Mouse (Mus musculus): Measurements from ENCODE around the gene Adamtsl4. TPM values are rescaled to one million over a fixed set of nuclear protein-coding genes. Genes with fewer than 3 reads are reported as not detected.

Gene Adamtsl4
- polyA plus RNA-seq, 1 experiment from 2014 or later: 0.74 TPM

DNA sequence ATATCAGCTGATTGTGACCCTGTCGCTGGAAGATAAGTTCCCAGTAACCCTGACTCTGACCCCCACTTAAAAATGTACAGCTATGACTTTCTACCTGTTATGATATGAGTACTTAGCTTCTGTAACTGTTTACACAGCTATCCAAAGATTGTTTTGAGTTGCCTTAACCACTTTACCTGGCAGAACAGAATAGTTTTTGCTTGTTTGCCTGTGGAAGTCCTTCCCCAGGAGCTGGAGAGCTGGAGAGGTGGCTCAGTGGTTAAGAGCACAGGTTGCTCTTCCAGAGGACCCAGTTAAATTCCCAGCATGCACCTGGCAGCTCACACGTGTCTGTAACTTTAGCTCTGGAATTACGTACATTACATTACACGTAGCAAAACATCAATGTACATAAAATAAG, 16.9 kb upstream of the Adamtsl4 start:
- no peaks in the 10 kb centered on the region for H3K27me3 ChIP-seq (ENCODE audit: control insufficient read depth, insufficient read depth, low read depth, low read length)
- no peaks in the 10 kb centered on the region for H3K9me3 ChIP-seq (replicated peaks; ENCODE audit: control insufficient read depth, low read length)
- peaks cover 6% of the 10 kb centered on the region for H3K4me1 ChIP-seq (ENCODE audit: control insufficient read depth, low read depth, low read length)
- H3K9ac ChIP-seq (ENCODE audit: low read depth, low read length): no peak overlapping the region
- no peak overlapping the region for H3K4me2 ChIP-seq (ENCODE audit: low read depth, low read length)
- H3K4me3 ChIP-seq (ENCODE audit: low read depth, low read length): no peak overlapping the region
- WGBS (ENCODE audit: insufficient replicate concordance): 67% methylated on average over 4 of the region's 4 CpGs
- ATAC-seq (ENCODE audit: low read depth): no peak
- no peaks in the 10 kb centered on the region for H3K36me3 ChIP-seq (ENCODE audit: control insufficient read depth, insufficient read depth)
- H3K27ac ChIP-seq (ENCODE audit: low read length): no peak overlapping the region

DNA sequence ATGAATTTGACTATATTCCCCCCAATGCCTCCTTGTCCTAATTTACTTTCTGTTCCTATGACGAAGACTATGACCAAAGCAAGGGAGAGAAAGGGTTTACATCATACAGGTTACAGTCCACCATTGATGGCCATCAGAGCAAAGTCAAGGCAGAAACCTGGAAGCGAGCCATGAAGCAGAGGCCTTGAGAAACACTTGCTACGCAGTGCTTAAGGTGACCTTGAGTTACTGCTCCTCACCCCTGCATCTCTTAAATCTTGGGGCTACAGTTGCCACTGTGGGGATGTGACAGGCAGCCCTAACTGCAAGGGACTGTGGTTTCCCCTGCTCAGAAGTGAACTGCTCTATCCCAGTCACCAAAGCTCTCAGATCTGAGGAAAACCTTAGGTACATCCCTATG, 15.6 kb upstream of the Adamtsl4 start:
- H3K36me3 ChIP-seq (ENCODE audit: control insufficient read depth, insufficient read depth): no peaks in the 10 kb centered on the region
- H3K4me1 ChIP-seq (ENCODE audit: control insufficient read depth, low read depth, low read length): peaks cover 6% of the 10 kb centered on the region
- H3K4me2 ChIP-seq (ENCODE audit: low read depth, low read length): no peak overlapping the region
- 73% methylated on average over 3 of the region's 3 CpGs for WGBS (ENCODE audit: insufficient replicate concordance)
- H3K27ac ChIP-seq (ENCODE audit: low read length): no peak overlapping the region
- no peak for ATAC-seq (ENCODE audit: low read depth)
- no peak overlapping the region for H3K9ac ChIP-seq (ENCODE audit: low read depth, low read length)
- no peak overlapping the region for H3K4me3 ChIP-seq (ENCODE audit: low read depth, low read length)
- no peaks in the 10 kb centered on the region for H3K9me3 ChIP-seq (replicated peaks; ENCODE audit: control insufficient read depth, low read length)
- no peaks in the 10 kb centered on the region for H3K27me3 ChIP-seq (ENCODE audit: control insufficient read depth, insufficient read depth, low read depth, low read length)

DNA sequence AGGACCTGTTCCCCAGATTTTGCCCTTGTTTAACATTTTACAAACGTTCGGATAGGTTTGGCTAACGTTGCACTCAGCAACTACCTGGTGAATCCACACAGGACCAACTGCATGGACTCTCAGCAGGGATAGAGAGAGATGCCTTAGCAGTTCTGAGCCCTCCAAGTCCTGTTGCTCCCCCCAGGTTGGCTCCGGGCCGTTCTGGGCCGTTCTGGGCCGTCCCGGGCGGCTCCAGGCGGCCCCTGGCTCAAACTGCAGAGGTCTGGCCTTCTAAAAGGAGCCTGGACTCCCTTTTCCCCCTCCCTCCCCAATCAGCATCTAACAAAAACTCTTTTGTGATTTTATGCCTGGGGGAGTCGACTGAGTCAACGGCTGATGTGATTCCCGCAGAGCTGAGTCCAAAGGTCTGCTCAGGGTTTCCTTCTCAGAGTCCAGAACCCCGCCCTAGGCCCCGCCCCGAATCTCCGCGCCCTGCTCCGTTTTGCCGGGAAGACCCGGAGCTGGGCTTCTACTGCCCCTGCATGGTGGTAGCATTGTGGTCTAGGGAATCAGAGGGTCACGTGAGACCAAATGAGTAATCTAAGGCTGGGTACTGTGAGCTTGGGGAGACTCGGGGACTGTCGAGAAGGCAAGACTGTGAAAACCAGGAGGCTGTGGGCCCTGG, 14.3 kb upstream of the Adamtsl4 start:
- Histone ChIP-seq H3K27ac (ENCODE audit: low read length) (no peak overlapping the region), H3K4me3 (ENCODE audit: low read depth, low read length) (peak overlapping the region; percentile 28; the same call in 1 of the 2 replicates)

DNA sequence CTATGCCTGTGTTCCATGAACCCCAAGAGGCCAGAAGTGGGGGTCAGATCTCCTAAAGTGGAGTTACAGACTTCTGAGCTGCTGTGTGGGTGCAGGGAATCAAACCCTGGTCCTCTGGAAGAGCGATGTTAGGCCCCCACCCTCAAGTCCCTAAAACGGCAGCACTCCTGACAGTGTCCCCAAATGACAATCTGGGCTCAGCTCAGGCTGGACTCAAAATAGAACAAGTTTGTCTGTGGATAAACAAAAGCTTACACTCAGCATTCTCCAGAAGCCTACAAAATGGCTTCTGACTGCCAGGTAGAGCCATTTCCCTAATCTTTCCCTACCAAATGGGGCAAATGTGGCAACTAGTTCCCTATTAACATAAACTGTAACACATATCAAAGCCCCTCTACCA, 13.4 kb upstream of the Adamtsl4 start:
- 66% methylated on average over 2 of the region's 2 CpGs for WGBS (ENCODE audit: insufficient replicate concordance)
- no peak for ATAC-seq (ENCODE audit: low read depth)
- H3K9me3 ChIP-seq (replicated peaks; ENCODE audit: control insufficient read depth, low read length): no peaks in the 10 kb centered on the region
- no peak overlapping the region for H3K27ac ChIP-seq (ENCODE audit: low read length)
- no peak overlapping the region for H3K4me3 ChIP-seq (ENCODE audit: low read depth, low read length)
- no peaks in the 10 kb centered on the region for H3K36me3 ChIP-seq (ENCODE audit: control insufficient read depth, insufficient read depth)
- H3K9ac ChIP-seq (ENCODE audit: low read depth, low read length): no peak overlapping the region
- no peak overlapping the region for H3K4me2 ChIP-seq (ENCODE audit: low read depth, low read length)
- H3K4me1 ChIP-seq (ENCODE audit: control insufficient read depth, low read depth, low read length): peaks cover 6% of the 10 kb centered on the region
- H3K27me3 ChIP-seq (ENCODE audit: control insufficient read depth, insufficient read depth, low read depth, low read length): no peaks in the 10 kb centered on the region

More for the DNA sequence above, 14.3 kb upstream of the Adamtsl4 start:
- Histone ChIP-seq H3K9ac (ENCODE audit: low read depth, low read length) (0 out of 2 replicates have a peak overlapping the region, but pooled peaks have one; percentile 25), H3K36me3 (ENCODE audit: control insufficient read depth, insufficient read depth) (no peaks in the 10 kb centered on the region), H3K4me1 (ENCODE audit: control insufficient read depth, low read depth, low read length) (peaks cover 6% of the 10 kb centered on the region), H3K4me2 (ENCODE audit: low read depth, low read length) (peak overlapping the region; percentile 40), H3K27me3 (ENCODE audit: control insufficient read depth, insufficient read depth, low read depth, low read length) (no peaks in the 10 kb centered on the region), H3K9me3 (replicated peaks; ENCODE audit: control insufficient read depth, low read length) (no peaks in the 10 kb centered on the region)
- ATAC-seq (ENCODE audit: low read depth): peak; percentile 59
- 20% methylated on average over 24 of the region's 24 CpGs for WGBS (ENCODE audit: insufficient replicate concordance)

DNA sequence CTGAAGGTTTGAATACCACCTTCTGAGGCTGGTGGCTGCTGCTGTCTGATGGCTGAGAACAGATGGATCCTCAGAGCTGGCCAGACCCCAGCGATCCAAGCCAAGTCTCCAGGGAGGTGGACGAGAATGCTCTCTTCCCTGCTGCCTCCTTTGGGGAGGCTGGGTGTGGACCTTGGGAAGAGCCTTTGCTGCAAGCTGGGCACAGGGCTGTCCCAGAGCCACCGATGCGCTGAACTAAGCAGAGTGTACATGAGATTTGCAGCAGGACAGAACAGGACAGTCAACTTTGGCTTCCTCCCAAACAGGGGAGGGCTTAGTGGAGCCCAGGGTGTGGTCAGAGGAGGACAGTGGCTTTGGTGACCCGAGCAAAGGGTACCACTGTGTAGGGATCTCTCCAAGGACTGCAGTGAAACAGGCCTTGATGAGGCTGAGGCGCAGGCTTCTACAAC, 12.5 kb upstream of the Adamtsl4 start:
- no peaks in the 10 kb centered on the region for H3K36me3 ChIP-seq (ENCODE audit: control insufficient read depth, insufficient read depth)
- no peak overlapping the region for H3K4me3 ChIP-seq (ENCODE audit: low read depth, low read length)
- no peaks in the 10 kb centered on the region for H3K9me3 ChIP-seq (replicated peaks; ENCODE audit: control insufficient read depth, low read length)
- H3K4me1 ChIP-seq (ENCODE audit: control insufficient read depth, low read depth, low read length): peaks cover 6% of the 10 kb centered on the region
- H3K4me2 ChIP-seq (ENCODE audit: low read depth, low read length): no peak overlapping the region
- 55% methylated on average over 6 of the region's 6 CpGs for WGBS (ENCODE audit: insufficient replicate concordance)
- ATAC-seq (ENCODE audit: low read depth): peak; percentile 64
- no peak overlapping the region for H3K9ac ChIP-seq (ENCODE audit: low read depth, low read length)
- no peaks in the 10 kb centered on the region for H3K27me3 ChIP-seq (ENCODE audit: control insufficient read depth, insufficient read depth, low read depth, low read length)
- H3K27ac ChIP-seq (ENCODE audit: low read length): no peak overlapping the region

DNA sequence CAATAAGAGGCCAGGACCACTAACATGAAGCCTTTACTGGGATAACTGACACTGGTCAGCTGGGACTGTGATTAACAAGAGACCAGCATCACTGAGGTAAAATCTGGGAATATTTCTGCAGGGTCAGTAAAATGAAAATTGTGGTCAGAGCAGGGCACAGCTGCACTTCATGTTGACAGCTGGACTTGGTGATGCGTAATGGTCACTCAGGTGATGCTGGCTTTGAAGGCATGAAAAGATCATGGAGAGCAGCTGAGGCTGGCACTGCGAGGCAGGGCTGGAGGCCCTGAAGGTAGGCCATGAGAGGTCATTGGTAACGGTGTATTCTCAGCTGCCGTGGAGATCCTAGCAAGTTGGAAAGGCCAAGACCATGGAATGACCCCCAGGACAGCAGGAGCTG, 10.6 kb upstream of the Adamtsl4 start:
- no peak overlapping the region for H3K4me3 ChIP-seq (ENCODE audit: low read depth, low read length)
- H3K36me3 ChIP-seq (ENCODE audit: control insufficient read depth, insufficient read depth): no peaks in the 10 kb centered on the region
- no peaks in the 10 kb centered on the region for H3K27me3 ChIP-seq (ENCODE audit: control insufficient read depth, insufficient read depth, low read depth, low read length)
- no peak overlapping the region for H3K9ac ChIP-seq (ENCODE audit: low read depth, low read length)
- ATAC-seq (ENCODE audit: low read depth): no peak
- WGBS (ENCODE audit: insufficient replicate concordance): 78% methylated on average over 4 of the region's 4 CpGs
- H3K27ac ChIP-seq (ENCODE audit: low read length): no peak overlapping the region
- no peak overlapping the region for H3K4me2 ChIP-seq (ENCODE audit: low read depth, low read length)
- no peaks in the 10 kb centered on the region for H3K9me3 ChIP-seq (replicated peaks; ENCODE audit: control insufficient read depth, low read length)
- peaks cover 17% of the 10 kb centered on the region for H3K4me1 ChIP-seq (ENCODE audit: control insufficient read depth, low read depth, low read length)

DNA sequence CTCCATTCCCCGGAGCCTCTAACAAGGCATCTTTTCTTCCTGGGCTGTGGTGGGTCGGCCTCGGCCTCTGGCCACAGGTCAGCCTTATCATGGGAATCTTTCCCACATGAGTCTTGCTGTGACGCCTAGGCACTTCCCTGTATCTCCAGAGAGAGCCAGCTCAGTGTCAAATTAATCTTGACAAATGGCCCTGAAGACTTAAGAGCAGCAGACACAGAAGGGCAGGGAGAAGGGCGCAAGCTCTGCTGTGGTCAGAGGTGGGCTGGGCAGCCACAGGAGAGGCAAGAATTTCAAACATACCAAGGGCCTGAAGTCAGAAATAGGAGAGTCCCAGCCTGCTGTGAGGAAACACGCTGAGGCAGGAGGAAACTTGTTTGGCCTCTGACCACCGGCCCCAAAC, 8.6 kb upstream of the Adamtsl4 start:
- Histone ChIP-seq H3K36me3 (ENCODE audit: control insufficient read depth, insufficient read depth) (no peaks in the 10 kb centered on the region), H3K9me3 (replicated peaks; ENCODE audit: control insufficient read depth, low read length) (no peaks in the 10 kb centered on the region), H3K9ac (ENCODE audit: low read depth, low read length) (no peak overlapping the region), H3K4me1 (ENCODE audit: control insufficient read depth, low read depth, low read length) (peaks cover 13% of the 10 kb centered on the region), H3K27me3 (ENCODE audit: control insufficient read depth, insufficient read depth, low read depth, low read length) (no peaks in the 10 kb centered on the region), H3K27ac (ENCODE audit: low read length) (no peak overlapping the region), H3K4me2 (ENCODE audit: low read depth, low read length) (no peak overlapping the region), H3K4me3 (ENCODE audit: low read depth, low read length) (no peak overlapping the region)
- WGBS (ENCODE audit: insufficient replicate concordance): 29% methylated on average over 7 of the region's 7 CpGs
- ATAC-seq (ENCODE audit: low read depth): no peak

DNA sequence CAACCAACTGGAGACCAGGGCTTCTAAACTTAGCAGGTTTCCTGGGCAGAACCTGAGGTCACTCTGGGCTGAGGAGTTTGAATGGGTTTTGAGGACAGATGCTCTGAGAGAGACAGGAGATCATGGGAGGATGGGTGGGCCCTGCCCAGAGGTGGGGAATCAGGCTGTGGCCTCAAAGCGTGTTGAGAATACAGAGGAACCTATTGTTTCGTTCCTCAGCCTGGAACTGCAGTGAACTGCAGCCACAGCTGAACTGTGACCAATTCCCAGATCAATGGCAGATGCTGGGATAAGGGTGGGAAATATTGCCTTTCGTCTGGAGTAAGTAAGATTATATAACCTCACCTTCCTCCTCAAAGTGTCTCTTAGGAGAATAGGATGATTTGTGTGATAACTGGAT, 8.1 kb upstream of the Adamtsl4 start:
- H3K27ac ChIP-seq (ENCODE audit: low read length): no peak overlapping the region
- no peak overlapping the region for H3K4me2 ChIP-seq (ENCODE audit: low read depth, low read length)
- H3K4me1 ChIP-seq (ENCODE audit: control insufficient read depth, low read depth, low read length): peaks cover 13% of the 10 kb centered on the region
- ATAC-seq (ENCODE audit: low read depth): no peak
- H3K9me3 ChIP-seq (replicated peaks; ENCODE audit: control insufficient read depth, low read length): no peaks in the 10 kb centered on the region
- H3K9ac ChIP-seq (ENCODE audit: low read depth, low read length): no peak overlapping the region
- H3K27me3 ChIP-seq (ENCODE audit: control insufficient read depth, insufficient read depth, low read depth, low read length): no peaks in the 10 kb centered on the region
- no peak overlapping the region for H3K4me3 ChIP-seq (ENCODE audit: low read depth, low read length)
- no peaks in the 10 kb centered on the region for H3K36me3 ChIP-seq (ENCODE audit: control insufficient read depth, insufficient read depth)
- WGBS (ENCODE audit: insufficient replicate concordance): 63% methylated on average over 3 of the region's 3 CpGs

DNA sequence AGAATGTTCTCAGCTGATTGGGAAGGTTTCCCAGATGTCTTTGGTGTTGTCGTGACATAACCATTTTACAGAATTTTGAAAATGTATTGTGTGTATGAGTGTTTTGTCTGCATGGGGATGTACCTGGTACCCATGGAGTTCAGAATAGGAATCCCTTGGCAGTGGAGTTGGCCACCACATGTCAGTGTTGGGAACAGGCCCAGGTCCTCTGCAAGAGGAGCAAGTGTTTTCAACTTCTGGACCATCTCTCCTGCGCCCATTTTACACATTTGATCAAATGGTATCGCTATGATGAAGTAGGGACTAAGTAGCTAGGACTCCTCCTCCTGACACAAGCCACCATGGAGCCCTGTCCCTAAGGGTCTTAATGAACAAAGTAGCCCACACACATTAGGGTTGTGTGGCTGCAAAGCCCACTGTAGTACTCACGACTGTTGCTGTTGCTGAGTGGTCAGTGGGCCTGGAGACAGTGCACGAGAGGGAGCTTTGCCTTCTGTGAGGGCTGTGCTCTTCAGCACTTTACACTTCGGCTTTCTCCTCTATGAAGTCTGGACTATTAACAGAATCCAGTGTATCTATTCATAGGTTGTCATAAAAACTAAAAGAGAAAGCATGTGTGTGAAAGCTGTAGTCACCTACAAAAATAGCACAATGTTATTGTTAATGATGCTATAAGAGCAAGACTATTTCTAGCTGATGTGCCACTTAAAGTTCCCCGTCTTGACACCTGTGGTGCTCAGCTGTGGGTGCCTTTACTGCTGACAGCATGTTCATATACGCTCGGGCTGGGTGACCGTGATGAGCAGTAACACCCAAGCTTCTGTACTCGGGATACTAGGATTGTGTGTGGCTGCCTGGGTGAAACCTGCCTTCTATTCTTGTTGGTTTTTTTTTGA, 7.3 kb upstream of the Adamtsl4 start:
- no peaks in the 10 kb centered on the region for H3K27me3 ChIP-seq (ENCODE audit: control insufficient read depth, insufficient read depth, low read depth, low read length)
- no peaks in the 10 kb centered on the region for H3K9me3 ChIP-seq (replicated peaks; ENCODE audit: control insufficient read depth, low read length)
- no peak overlapping the region for H3K4me3 ChIP-seq (ENCODE audit: low read depth, low read length)
- no peak overlapping the region for H3K9ac ChIP-seq (ENCODE audit: low read depth, low read length)
- peaks cover 13% of the 10 kb centered on the region for H3K4me1 ChIP-seq (ENCODE audit: control insufficient read depth, low read depth, low read length)
- H3K27ac ChIP-seq (ENCODE audit: low read length): no peak overlapping the region
- 70% methylated on average over 11 of the region's 11 CpGs for WGBS (ENCODE audit: insufficient replicate concordance)
- no peak overlapping the region for H3K4me2 ChIP-seq (ENCODE audit: low read depth, low read length)
- no peaks in the 10 kb centered on the region for H3K36me3 ChIP-seq (ENCODE audit: control insufficient read depth, insufficient read depth)
- ATAC-seq (ENCODE audit: low read depth): no peak
